Mouse (Mus musculus): ENCODE data around the gene Runx1. TPM values are rescaled to one million over a fixed set of nuclear protein-coding genes. Genes with fewer than 3 reads are reported as not detected.

The Runx1 gene
- polyA plus RNA-seq, 1 experiment from 2014 or later: 4.2 TPM

DNA sequence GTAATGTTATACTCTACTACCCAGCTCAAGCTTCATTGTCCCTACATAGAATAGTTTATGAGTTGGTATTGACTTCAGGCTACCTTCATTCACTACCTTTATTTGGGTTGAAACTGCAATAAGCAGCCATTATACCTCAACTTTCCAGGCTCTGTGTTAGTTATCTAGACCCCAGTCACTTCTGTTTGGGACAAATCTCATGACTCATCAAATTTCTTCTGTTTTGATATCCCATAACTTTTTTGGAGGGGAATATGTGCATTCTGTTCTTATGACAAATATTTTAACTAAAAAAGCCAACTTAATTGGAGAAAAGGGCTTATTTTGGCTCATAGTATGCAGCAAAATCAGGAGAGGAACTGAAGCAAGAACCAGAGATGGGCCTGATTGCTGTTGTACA lies 12.8 kb upstream of the Runx1 start:
- Histone ChIP-seq H3K4me2 (ENCODE audit: low read depth, low read length) (no peak overlapping the region), H3K4me3 (ENCODE audit: low read depth, low read length) (no peak overlapping the region), H3K27ac (replicated peaks; ENCODE audit: low read depth, low read length) (no peak overlapping the region), H3K36me3 (replicated peaks; ENCODE audit: control insufficient read depth, insufficient read depth, low read depth, low read length) (no peaks in the 10 kb centered on the region), H3K27me3 (ENCODE audit: control insufficient read depth, insufficient read depth, low read length) (no peaks in the 10 kb centered on the region), H3K4me1 (ENCODE audit: control insufficient read depth, insufficient read depth, low read length) (no peaks in the 10 kb centered on the region), H3K9me3 (replicated peaks; ENCODE audit: control insufficient read depth, low read length) (no peaks in the 10 kb centered on the region), H3K9ac (replicated peaks; ENCODE audit: low read length) (no peak overlapping the region)
- ATAC-seq (replicated peaks; ENCODE audit: insufficient number of reproducible peaks, low FRiP score, low TSS enrichment, low read depth) (no peak), DNase-seq (ENCODE audit: low spot score) (no peak)

DNA sequence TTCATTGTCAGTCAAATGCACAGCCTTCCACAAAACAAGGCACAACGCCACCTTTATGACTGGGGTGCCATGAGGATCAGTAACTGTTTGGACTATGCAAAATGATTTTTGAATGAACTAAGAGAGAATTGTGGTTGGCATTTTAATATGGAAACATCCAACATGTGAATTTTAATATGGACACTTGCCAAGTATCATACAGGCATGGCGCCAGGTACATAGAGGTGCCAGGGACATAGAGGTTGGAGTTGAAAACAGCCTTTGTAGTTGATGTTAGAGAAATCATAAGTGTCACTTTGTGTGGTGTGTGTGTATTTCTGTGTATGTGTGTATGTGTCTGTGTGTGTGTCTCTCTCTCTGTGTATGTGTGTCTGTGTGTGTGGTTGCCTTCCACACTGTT lies 5.4 kb upstream of the Runx1 start:
- ATAC-seq (replicated peaks; ENCODE audit: insufficient number of reproducible peaks, low FRiP score, low TSS enrichment, low read depth): no peak

DNA sequence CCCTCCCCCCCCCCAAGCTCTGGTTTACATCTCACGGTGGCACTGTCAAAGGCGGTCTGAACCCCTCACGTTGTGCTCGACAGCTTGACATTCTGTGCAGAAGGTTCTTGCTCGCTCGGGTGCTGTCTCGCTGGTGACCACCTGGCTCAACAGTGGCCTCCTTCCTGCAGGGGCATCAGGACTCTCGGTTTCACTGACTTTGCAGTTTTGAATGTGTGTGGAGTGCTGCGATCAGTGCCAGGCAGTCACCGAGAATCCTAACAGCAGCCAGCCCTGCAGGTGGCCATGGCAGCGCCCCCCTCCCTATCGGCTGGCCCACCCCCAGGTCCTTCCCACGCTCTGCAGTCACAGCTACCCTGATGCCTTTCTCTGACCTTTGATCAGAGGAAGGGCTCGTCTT lies 4.5 kb upstream of the Runx1 start:
- Histone ChIP-seq H3K27ac (replicated peaks; ENCODE audit: low read depth, low read length) (no peak overlapping the region), H3K4me3 (ENCODE audit: low read depth, low read length) (no peak overlapping the region)
- 56% methylated on average over 14 of the region's 14 CpGs for WGBS

More for the DNA sequence above, 5.4 kb upstream of the Runx1 start:
- H3K9me3 ChIP-seq (replicated peaks; ENCODE audit: control insufficient read depth, low read length): no peaks in the 10 kb centered on the region
- H3K27me3 ChIP-seq (ENCODE audit: control insufficient read depth, insufficient read depth, low read length): no peaks in the 10 kb centered on the region
- H3K9ac ChIP-seq (replicated peaks; ENCODE audit: low read length): no peak overlapping the region
- H3K4me2 ChIP-seq (ENCODE audit: low read depth, low read length): no peak overlapping the region
- 94% methylated on average over 2 of the region's 2 CpGs for WGBS
- DNase-seq (ENCODE audit: low spot score): no peak
- no peaks in the 10 kb centered on the region for H3K36me3 ChIP-seq (replicated peaks; ENCODE audit: control insufficient read depth, insufficient read depth, low read depth, low read length)
- H3K4me1 ChIP-seq (ENCODE audit: control insufficient read depth, insufficient read depth, low read length): no peaks in the 10 kb centered on the region
- H3K27ac ChIP-seq (replicated peaks; ENCODE audit: low read depth, low read length): no peak overlapping the region
- no peak overlapping the region for H3K4me3 ChIP-seq (ENCODE audit: low read depth, low read length)

DNA sequence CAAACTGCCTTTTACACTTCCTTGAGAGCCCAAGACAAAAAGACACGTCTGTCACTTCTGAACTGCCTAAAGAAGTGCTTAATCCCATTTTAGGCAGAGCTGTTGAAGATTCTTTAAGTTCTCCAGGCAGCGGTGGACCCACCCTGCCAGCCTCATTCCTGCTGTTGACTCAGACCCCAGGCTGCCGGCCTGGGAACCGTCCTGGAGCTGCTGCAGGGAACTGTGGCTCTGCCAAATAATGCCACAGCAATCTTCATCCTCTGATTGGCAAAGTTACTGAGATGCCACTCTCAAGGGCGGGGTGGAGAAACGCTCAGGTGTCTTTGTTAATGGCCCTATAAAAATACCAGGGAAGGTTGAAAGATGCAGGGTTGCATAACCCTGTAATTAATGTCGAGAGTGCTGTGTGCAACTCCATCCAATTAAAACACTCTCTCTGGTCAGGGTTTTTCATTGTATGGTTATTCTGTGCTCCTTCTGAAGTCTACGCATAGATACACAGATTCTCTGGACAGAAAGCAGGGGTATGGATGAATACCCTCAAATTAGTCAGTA lies 2.4 kb upstream of the Runx1 start:
- ATAC-seq (replicated peaks; ENCODE audit: insufficient number of reproducible peaks, low FRiP score, low TSS enrichment, low read depth): no peak
- H3K36me3 ChIP-seq (replicated peaks; ENCODE audit: control insufficient read depth, insufficient read depth, low read depth, low read length): no peaks in the 10 kb centered on the region
- H3K4me3 ChIP-seq (ENCODE audit: low read depth, low read length): no peak overlapping the region
- H3K4me1 ChIP-seq (ENCODE audit: control insufficient read depth, insufficient read depth, low read length): no peaks in the 10 kb centered on the region
- no peak overlapping the region for H3K9ac ChIP-seq (replicated peaks; ENCODE audit: low read length)
- no peak overlapping the region for H3K4me2 ChIP-seq (ENCODE audit: low read depth, low read length)
- no peak for DNase-seq (ENCODE audit: low spot score)
- 52% methylated on average over 8 of the region's 8 CpGs for WGBS
- no peaks in the 10 kb centered on the region for H3K27me3 ChIP-seq (ENCODE audit: control insufficient read depth, insufficient read depth, low read length)
- no peaks in the 10 kb centered on the region for H3K9me3 ChIP-seq (replicated peaks; ENCODE audit: control insufficient read depth, low read length)
- H3K27ac ChIP-seq (replicated peaks; ENCODE audit: low read depth, low read length): no peak overlapping the region

More for the DNA sequence above, 4.5 kb upstream of the Runx1 start:
- ATAC-seq (replicated peaks; ENCODE audit: insufficient number of reproducible peaks, low FRiP score, low TSS enrichment, low read depth): no peak
- H3K4me2 ChIP-seq (ENCODE audit: low read depth, low read length): no peak overlapping the region
- no peaks in the 10 kb centered on the region for H3K4me1 ChIP-seq (ENCODE audit: control insufficient read depth, insufficient read depth, low read length)
- H3K9me3 ChIP-seq (replicated peaks; ENCODE audit: control insufficient read depth, low read length): no peaks in the 10 kb centered on the region
- no peaks in the 10 kb centered on the region for H3K27me3 ChIP-seq (ENCODE audit: control insufficient read depth, insufficient read depth, low read length)
- DNase-seq (ENCODE audit: low spot score): no peak
- no peaks in the 10 kb centered on the region for H3K36me3 ChIP-seq (replicated peaks; ENCODE audit: control insufficient read depth, insufficient read depth, low read depth, low read length)
- H3K9ac ChIP-seq (replicated peaks; ENCODE audit: low read length): no peak overlapping the region

DNA sequence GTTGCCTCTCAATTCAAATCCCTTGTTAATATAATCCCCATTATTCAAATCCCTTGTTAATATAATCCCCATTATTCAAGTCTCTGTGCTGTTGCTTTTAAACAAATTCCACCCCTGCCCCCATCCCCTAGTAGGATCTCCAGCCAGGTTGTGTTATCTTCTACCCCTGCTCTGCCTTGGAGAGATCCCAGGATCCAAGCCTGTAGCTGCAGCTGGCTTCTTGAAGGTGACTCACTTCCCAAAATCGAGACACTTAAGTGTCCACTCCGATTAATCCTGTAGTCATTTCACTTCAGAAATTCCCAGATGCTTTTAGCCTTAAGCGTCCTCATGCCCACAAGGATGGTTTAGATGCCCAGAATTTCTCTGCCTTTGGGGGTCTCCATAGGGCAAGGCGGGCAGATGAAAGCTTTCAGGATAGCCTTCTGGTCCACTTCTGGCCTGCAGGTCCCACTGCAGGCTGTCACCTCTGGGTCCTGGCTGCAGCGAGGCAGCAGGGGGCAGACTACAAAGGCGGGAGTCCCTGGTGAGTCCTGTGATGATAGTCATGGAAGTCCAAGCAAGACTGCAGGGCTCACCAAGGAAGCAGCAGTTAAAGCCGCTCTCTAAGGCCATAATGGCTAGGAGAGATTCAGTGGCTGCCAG lies 1.8 kb upstream of the Runx1 start:
- Histone ChIP-seq H3K4me3 (ENCODE audit: low read depth, low read length) (no peak overlapping the region), H3K9ac (replicated peaks; ENCODE audit: low read length) (no peak overlapping the region), H3K4me1 (ENCODE audit: control insufficient read depth, insufficient read depth, low read length) (no peaks in the 10 kb centered on the region), H3K27me3 (ENCODE audit: control insufficient read depth, insufficient read depth, low read length) (no peaks in the 10 kb centered on the region), H3K4me2 (ENCODE audit: low read depth, low read length) (no peak overlapping the region), H3K9me3 (replicated peaks; ENCODE audit: control insufficient read depth, low read length) (no peaks in the 10 kb centered on the region), H3K36me3 (replicated peaks; ENCODE audit: control insufficient read depth, insufficient read depth, low read depth, low read length) (no peaks in the 10 kb centered on the region), H3K27ac (replicated peaks; ENCODE audit: low read depth, low read length) (no peak overlapping the region)
- 64% methylated on average over 7 of the region's 7 CpGs for WGBS
- DNase-seq (ENCODE audit: low spot score) (peak; percentile 30), ATAC-seq (replicated peaks; ENCODE audit: insufficient number of reproducible peaks, low FRiP score, low TSS enrichment, low read depth) (no peak)

DNA sequence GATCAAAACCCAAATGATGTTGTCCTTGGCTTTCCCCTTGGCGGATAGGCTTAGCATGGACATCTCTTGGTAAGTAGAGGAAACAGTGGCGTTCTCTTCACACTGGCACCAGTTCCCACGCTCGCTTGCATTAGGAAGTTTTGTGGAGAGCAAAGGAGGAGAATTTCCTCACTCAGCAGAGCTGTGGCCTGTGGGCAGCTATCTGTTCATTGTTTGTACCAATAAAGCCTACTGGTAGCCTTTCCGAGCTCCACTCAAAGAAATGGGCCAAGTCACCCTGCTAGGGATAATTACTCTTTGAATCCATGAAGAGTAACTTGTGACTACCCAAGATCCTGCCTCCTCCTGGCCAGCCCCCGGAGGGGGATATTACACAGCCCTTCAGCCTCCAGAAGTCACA lies 734 bp upstream of the Runx1 start:
- Histone ChIP-seq H3K4me1 (ENCODE audit: control insufficient read depth, insufficient read depth, low read length) (no peaks in the 10 kb centered on the region; the same call in 1 of the 2 replicates), H3K27me3 (ENCODE audit: control insufficient read depth, insufficient read depth, low read length) (no peaks in the 10 kb centered on the region), H3K4me2 (ENCODE audit: low read depth, low read length) (no peak overlapping the region), H3K4me3 (ENCODE audit: low read depth, low read length) (no peak overlapping the region), H3K9me3 (replicated peaks; ENCODE audit: control insufficient read depth, low read length) (no peaks in the 10 kb centered on the region), H3K27ac (replicated peaks; ENCODE audit: low read depth, low read length) (no peak overlapping the region), H3K36me3 (replicated peaks; ENCODE audit: control insufficient read depth, insufficient read depth, low read depth, low read length) (no peaks in the 10 kb centered on the region), H3K9ac (replicated peaks; ENCODE audit: low read length) (no peak overlapping the region)
- ATAC-seq (replicated peaks; ENCODE audit: insufficient number of reproducible peaks, low FRiP score, low TSS enrichment, low read depth): no peak
- 83% methylated on average over 6 of the region's 6 CpGs for WGBS
- DNase-seq (ENCODE audit: low spot score): no peak

DNA sequence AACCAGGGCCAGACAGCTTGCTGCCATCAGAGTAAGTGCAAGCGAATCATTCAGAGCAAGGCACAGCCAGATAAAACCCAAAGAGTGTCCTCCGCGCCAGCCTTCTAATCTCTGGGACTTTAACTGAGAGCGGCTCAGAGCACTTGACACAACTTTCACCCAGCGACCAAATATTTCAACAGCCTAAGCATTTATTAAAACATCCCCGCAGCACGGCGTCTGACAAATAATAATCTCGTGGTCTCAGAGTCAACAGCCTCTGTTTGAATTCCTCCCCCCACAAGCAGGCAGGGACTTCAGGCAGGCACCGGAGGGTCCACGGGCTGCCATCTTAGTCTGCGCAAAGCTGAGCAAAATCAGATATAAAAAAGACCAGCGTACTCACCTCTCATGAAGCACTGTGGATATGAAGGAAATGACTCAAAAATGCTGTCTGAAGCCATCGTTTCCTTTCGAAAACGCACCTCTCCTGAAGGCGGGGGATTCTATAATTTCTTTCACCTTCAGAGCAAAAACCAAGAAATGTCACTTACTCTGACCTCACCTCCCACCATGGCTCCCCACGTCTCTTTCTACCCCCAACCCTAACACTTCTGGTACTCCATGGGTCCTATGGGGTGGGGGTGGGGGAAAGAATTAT lies 625 bp downstream of the Runx1 start:
- WGBS: 87% methylated on average over 18 of the region's 18 CpGs
- Histone ChIP-seq H3K36me3 (replicated peaks; ENCODE audit: control insufficient read depth, insufficient read depth, low read depth, low read length) (no peaks in the 10 kb centered on the region), H3K9me3 (replicated peaks; ENCODE audit: control insufficient read depth, low read length) (no peaks in the 10 kb centered on the region), H3K4me1 (ENCODE audit: control insufficient read depth, insufficient read depth, low read length) (no peaks in the 10 kb centered on the region; the same call in 1 of the 2 replicates), H3K4me3 (ENCODE audit: low read depth, low read length) (no peak overlapping the region), H3K27me3 (ENCODE audit: control insufficient read depth, insufficient read depth, low read length) (no peaks in the 10 kb centered on the region), H3K4me2 (ENCODE audit: low read depth, low read length) (no peak overlapping the region), H3K27ac (replicated peaks; ENCODE audit: low read depth, low read length) (no peak overlapping the region), H3K9ac (replicated peaks; ENCODE audit: low read length) (no peak overlapping the region)
- ATAC-seq (replicated peaks; ENCODE audit: insufficient number of reproducible peaks, low FRiP score, low TSS enrichment, low read depth) (no peak), DNase-seq (ENCODE audit: low spot score) (no peak)

DNA sequence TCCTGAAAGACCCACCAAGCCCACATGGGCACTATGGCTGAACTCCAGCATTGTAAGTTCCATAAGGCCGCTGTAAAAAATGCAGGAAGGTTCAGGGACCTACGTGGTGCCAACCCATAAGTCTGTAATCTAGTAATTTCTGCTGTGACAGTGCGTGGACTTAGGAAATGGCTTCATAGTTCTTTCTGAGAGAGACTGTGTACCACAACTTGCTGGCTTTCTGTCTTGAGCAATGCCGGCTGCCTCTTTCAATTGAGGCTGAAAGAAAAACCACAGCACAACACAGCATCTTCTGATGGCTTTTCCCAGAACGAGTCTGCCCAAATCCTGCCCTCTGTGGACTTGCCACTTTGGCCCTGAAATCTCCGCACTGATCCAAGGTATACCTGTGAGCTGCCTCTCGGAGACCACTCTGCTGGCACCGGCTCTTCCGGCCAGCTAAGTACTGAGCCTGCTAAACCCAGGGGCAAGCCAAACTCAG lies 1.2 kb downstream of the Runx1 start:
- DNase-seq (ENCODE audit: low spot score): no peak
- no peaks in the 10 kb centered on the region for H3K9me3 ChIP-seq (replicated peaks; ENCODE audit: control insufficient read depth, low read length)
- H3K36me3 ChIP-seq (replicated peaks; ENCODE audit: control insufficient read depth, insufficient read depth, low read depth, low read length): no peaks in the 10 kb centered on the region
- no peak overlapping the region for H3K4me3 ChIP-seq (ENCODE audit: low read depth, low read length)
- H3K27ac ChIP-seq (replicated peaks; ENCODE audit: low read depth, low read length): no peak overlapping the region
- no peaks in the 10 kb centered on the region; the same call in 1 of the 2 replicates for H3K27me3 ChIP-seq (ENCODE audit: control insufficient read depth, insufficient read depth, low read length)
- 94% methylated on average over 9 of the region's 9 CpGs for WGBS
- H3K9ac ChIP-seq (replicated peaks; ENCODE audit: low read length): no peak overlapping the region
- H3K4me1 ChIP-seq (ENCODE audit: control insufficient read depth, insufficient read depth, low read length): no peaks in the 10 kb centered on the region; the same call in 1 of the 2 replicates
- no peak overlapping the region for H3K4me2 ChIP-seq (ENCODE audit: low read depth, low read length)
- ATAC-seq (replicated peaks; ENCODE audit: insufficient number of reproducible peaks, low FRiP score, low TSS enrichment, low read depth): no peak
